ENCODE assay signal across 1 mouse cellular context in genomic region chr9:20891339-20892103, GRCm38 (mm10).
TF ChIP-seq lines count a peak whose summit lies in the region.

No protein-coding gene starts in this region.

TF ChIP-seq in MEL, 35 proteins besides CTCF, POLR2A, EP300 and RAD21:
- TF ChIP-seq TAL1 (IDR thresholded peaks at IDR 0.05; ENCODE audit: low read length) (no peak), USF1 (IDR thresholded peaks at IDR 0.05; ENCODE audit: low read depth, low read length) (no peak), UBTF (IDR thresholded peaks at IDR 0.05; ENCODE audit: borderline replicate concordance, insufficient read depth, low read depth, low read length) (no peak), TCF12 (IDR thresholded peaks at IDR 0.05; ENCODE audit: low read depth, low read length) (no peak), SIN3A (IDR thresholded peaks at IDR 0.05; ENCODE audit: low read length) (no peak), POLR2AphosphoS5 (IDR thresholded peaks at IDR 0.05; ENCODE audit: borderline replicate concordance, low read depth, low read length) (0 out of 2 replicates have a peak, but pooled peaks have one; percentile 16)
